Mouse (Mus musculus): ENCODE measurements around the gene Ncln.

- TF ChIP-seq FLI1 (IDR thresholded peaks at IDR 0.05; ENCODE audit: low read length) (no peak), GATA1 (IDR thresholded peaks at IDR 0.05; ENCODE audit: borderline replicate concordance, low read length) (no peak)
Measured at GRCm38 (mm10) chr10:81462415-81462804, 33.8 kb downstream of the Ncln start.

Measured in megakaryocyte, embryonic 14.5 days (primary cell).